Mouse (Mus musculus) stomach, postnatal 0 days (tissue): ENCODE measurements at regions not wholly inside any gene's neighbourhood (a gene's known extent, or its start where the extent isn't known, plus 50 kb on each side); places are given as distances from the start of the nearest gene placed in this dataset.

Source experiments
- ATAC-seq: fragments of 200-750 bp; cut with Nextera tagmentation; 2 replicates; pipeline ENCODE4 v1.8.0; 2017; ENCODE audit not compliant: low FRiP score, low TSS enrichment
- DNase-seq: peaks from one replicate; pipeline ENCODE4 v3.0.0-alpha.2; 2016; ENCODE audit warnings: low spot score
- H3K27ac ChIP-seq: fragments of 300-500 bp; sonication (generic); replicated peaks from 2 replicates; pipeline ENCODE4 v1.5.1; 2014; ENCODE audit warnings: mild to moderate bottlenecking, control low read depth
- H3K27me3 ChIP-seq: fragments of 300-500 bp; sonication (generic); 2 replicates; pipeline ENCODE4 v1.6.1; 2014; ENCODE audit warnings: low read length; ENCODE audit not compliant: control insufficient read depth, insufficient read depth
- H3K36me3 ChIP-seq: fragments of 300-500 bp; sonication (generic); 2 replicates; pipeline ENCODE4 v1.6.1; 2014; ENCODE audit warnings: low read length, mixed read lengths; ENCODE audit not compliant: control insufficient read depth, insufficient read depth
- H3K4me1 ChIP-seq: fragments of 300-500 bp; sonication (generic); replicated peaks from 2 replicates; pipeline ENCODE4 v1.6.1; 2014; ENCODE audit warnings: antibody characterized with exemption; ENCODE audit not compliant: control insufficient read depth, insufficient read depth
- H3K4me2 ChIP-seq: fragments of 300-500 bp; sonication (generic); replicated peaks from 2 replicates; pipeline ENCODE4 v1.6.1; 2014; ENCODE audit warnings: low read depth, mild to moderate bottlenecking, control low read depth, moderate library complexity
- H3K4me3 ChIP-seq: fragments of 300-500 bp; sonication (generic); 2 replicates; pipeline ENCODE4 v1.5.1; 2014; ENCODE audit warnings: low read depth, low read length, control low read depth
- H3K9ac ChIP-seq: fragments of 300-500 bp; sonication (generic); 2 replicates; pipeline ENCODE4 v1.6.1; 2014; ENCODE audit warnings: mild to moderate bottlenecking, low read length, control low read depth, mixed read lengths
- H3K9me3 ChIP-seq: fragments of 300-500 bp; sonication (generic); 2 replicates; pipeline ENCODE4 v1.6.1; 2016; ENCODE audit warnings: low read length; ENCODE audit not compliant: control insufficient read depth
- CTCF ChIP-seq: IDR thresholded peaks from 2 replicates; pipeline ENCODE4 v1.5.1; 2016; ENCODE audit warnings: antibody characterized with exemption, low read depth, mild to moderate bottlenecking, moderate library complexity
- EP300 ChIP-seq: optimal IDR thresholded peaks from 2 replicates; pipeline ENCODE3; 2016; ENCODE audit warnings: antibody characterized with exemption
- WGBS: fragments of 180-500 bp; shearing (Covaris S2); extraction: QIAGEN DNeasy Blood & Tissue Kit; methylation state at CpG from one replicate; pipeline ENCODE4 v1.1.7; 2014; 5-methylcytosine and 5-hydroxymethylcytosine counted together

DNA sequence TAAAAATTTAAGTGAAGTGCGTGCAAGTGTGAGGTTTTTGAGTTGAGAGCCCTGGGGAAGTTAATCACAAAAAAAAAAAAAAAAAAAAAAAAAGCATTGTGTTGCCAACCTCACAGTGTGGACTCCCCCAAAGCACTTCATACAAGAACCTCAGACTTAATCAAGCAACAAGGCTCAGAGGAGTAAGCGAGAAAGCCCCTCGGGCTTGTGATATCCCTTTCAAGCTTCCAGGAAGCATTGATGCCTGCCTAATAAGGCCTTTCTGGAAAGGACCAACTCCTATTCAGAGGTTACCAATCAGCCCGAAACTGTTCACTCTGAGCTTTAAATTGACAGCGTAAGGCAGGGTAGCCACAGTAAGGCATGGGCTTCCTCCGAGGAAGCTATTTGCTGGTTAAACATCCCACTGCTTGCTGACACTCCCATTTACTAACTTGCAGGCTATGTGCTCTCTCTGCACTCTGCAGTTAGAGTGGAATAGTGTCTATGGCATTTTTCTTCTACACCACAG is 411.6 kb downstream of the Gbe1 start:
- Histone ChIP-seq H3K4me2 (no peak overlapping the region), H3K27me3 (no peaks in the 10 kb centered on the region), H3K27ac (no peak overlapping the region), H3K36me3 (no peaks in the 10 kb centered on the region), H3K9ac (no peak overlapping the region), H3K9me3 (no peaks in the 10 kb centered on the region), H3K4me1 (no peaks in the 10 kb centered on the region), H3K4me3 (no peak overlapping the region)
- 16% methylated on average over 6 of the region's 6 CpGs for WGBS
- ATAC-seq: no peak
- no peak for DNase-seq
- no peak for TF ChIP-seq CTCF
- no peak for TF ChIP-seq EP300

DNA sequence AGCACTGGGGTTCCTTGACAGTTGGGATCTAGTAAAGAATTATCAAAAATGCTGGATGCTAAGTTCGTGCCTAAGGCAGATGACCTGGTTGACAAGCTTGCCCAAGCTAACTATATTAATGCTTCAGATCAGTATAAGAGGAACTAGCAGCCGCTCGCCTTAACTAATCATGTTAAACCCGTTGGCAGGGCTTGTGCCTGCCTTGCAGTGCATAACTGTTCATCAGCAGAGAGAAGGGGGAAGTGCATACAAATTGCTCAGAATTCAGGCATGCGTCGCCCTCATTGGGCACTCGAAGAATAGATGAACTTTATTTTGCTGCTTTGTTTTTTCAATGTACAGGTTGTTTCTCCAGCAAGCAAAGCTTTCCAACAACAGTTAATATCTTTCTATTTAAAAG is 419.3 kb downstream of the Gbe1 start:
- Histone ChIP-seq H3K4me1 (no peaks in the 10 kb centered on the region), H3K4me3 (no peak overlapping the region), H3K36me3 (no peaks in the 10 kb centered on the region), H3K27me3 (no peaks in the 10 kb centered on the region), H3K9me3 (no peaks in the 10 kb centered on the region), H3K9ac (no peak overlapping the region), H3K27ac (no peak overlapping the region), H3K4me2 (no peak overlapping the region)
- 83% methylated on average over 7 of the region's 7 CpGs for WGBS
- DNase-seq (no peak), ATAC-seq (no peak)
- TF ChIP-seq CTCF (no peak), EP300 (no peak)

DNA sequence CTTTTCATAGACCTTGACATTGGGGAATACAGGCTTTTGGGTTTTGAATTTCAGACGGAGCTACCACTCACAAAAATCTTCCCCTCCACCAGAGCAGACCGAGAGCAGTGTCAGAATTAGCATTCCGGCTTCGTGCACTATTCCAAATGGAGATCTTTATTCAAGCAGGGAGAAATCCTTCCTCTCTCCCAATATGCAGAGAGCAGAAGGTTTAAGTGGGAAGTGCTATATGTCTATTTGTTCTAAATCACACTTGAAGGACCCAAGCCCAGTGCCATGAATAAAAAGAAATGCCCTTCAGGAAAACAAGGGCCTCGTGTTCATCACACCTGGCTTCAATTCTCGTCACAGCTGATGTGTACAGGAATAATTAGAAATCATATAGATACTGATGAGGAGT is 426.3 kb downstream of the Gbe1 start:
- DNase-seq: no peak
- no peaks in the 10 kb centered on the region for H3K27me3 ChIP-seq
- TF ChIP-seq EP300 (no peak), CTCF (no peak)
- no peaks in the 10 kb centered on the region for H3K9me3 ChIP-seq
- H3K4me2 ChIP-seq: no peak overlapping the region
- H3K36me3 ChIP-seq: no peaks in the 10 kb centered on the region
- no peak overlapping the region for H3K27ac ChIP-seq
- H3K9ac ChIP-seq: no peak overlapping the region
- ATAC-seq: no peak
- WGBS: 63% methylated on average over 6 of the region's 6 CpGs
- H3K4me1 ChIP-seq: no peaks in the 10 kb centered on the region
- no peak overlapping the region for H3K4me3 ChIP-seq

DNA sequence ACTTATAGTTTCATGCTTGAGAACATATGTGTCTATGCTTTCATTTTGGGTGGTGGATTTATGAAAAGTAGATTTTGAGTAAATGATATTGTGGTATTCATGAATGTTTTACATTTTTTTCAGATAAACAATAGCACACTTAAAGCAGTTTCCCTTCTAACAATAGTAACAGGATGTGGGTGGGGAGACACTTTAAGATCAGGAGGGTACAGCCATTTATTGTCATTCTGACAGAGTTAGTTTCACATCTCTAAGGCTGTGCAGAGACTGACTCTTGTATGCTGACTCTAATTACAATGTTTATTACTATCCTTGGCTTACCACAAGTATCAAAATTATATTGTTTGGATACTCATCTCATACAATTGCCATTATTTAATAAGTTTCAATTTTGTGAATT is 440.5 kb downstream of the Gbe1 start:
- Histone ChIP-seq H3K9ac (no peak overlapping the region), H3K27me3 (no peaks in the 10 kb centered on the region), H3K9me3 (no peaks in the 10 kb centered on the region), H3K4me3 (no peak overlapping the region), H3K36me3 (no peaks in the 10 kb centered on the region), H3K4me1 (no peaks in the 10 kb centered on the region), H3K27ac (no peak overlapping the region), H3K4me2 (no peak overlapping the region)
- no peak for DNase-seq
- TF ChIP-seq EP300 (no peak), CTCF (no peak)
- no peak for ATAC-seq

DNA sequence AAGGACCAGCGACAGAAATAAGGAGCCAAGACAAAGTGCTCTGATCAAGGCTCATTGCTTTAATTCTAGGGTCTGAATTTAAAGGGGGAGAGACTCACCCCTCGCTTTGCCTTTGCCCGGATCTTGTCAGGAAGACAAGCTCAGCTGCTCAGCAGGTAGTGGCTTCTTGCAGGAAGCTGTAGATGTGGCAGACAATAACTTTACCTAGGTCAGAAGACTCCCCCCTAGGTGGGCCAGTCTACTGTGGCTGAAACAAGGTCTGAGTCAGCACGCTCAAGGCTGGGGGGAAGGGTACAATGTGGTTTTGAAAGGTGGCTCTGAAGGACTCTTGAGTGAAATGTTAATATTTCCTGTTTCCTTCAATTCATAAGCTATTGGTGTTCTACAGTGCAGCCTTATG is 484.3 kb downstream of the Gbe1 start:
- ATAC-seq: no peak
- Histone ChIP-seq H3K9ac (no peak overlapping the region), H3K4me1 (no peaks in the 10 kb centered on the region), H3K36me3 (no peaks in the 10 kb centered on the region), H3K4me3 (no peak overlapping the region), H3K4me2 (no peak overlapping the region), H3K27ac (no peak overlapping the region), H3K27me3 (no peaks in the 10 kb centered on the region), H3K9me3 (no peaks in the 10 kb centered on the region)
- TF ChIP-seq CTCF: no peak
- no peak for TF ChIP-seq EP300
- WGBS: 82% methylated on average over 4 of the region's 4 CpGs
- no peak for DNase-seq

DNA sequence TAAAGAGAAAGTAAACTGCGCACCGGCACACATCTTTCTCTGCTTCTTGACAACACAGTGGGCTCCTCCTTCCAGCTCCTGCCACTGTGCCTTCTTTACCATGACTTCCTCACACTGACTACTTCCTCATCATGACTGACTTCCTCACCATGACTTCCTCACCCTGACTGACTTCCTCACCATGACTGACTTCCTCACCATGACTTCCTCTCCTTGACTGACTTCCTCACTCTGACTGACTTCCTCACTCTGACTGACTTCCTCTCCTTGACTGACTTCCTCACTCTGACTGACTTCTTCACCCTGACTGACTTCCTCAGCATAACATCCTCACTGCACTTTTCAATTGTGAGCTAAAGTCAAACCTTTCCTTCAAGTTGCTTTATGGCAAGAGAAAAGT is 489.8 kb downstream of the Gbe1 start:
- WGBS: 64% methylated on average over 2 of the region's 2 CpGs
- Histone ChIP-seq H3K4me2 (no peak overlapping the region), H3K4me1 (no peaks in the 10 kb centered on the region)

More for the DNA sequence above, 489.8 kb downstream of the Gbe1 start:
- no peaks in the 10 kb centered on the region for H3K36me3 ChIP-seq
- H3K27me3 ChIP-seq: no peaks in the 10 kb centered on the region
- TF ChIP-seq EP300 (no peak), CTCF (no peak)
- ATAC-seq (no peak), DNase-seq (no peak)
- H3K9me3 ChIP-seq: no peaks in the 10 kb centered on the region
- H3K4me3 ChIP-seq: no peak overlapping the region
- no peak overlapping the region for H3K27ac ChIP-seq
- H3K9ac ChIP-seq: no peak overlapping the region
